Mouse (Mus musculus) kidney, postnatal 4 days (tissue): ENCODE measurements around the gene Iqca.
A peak's percentile ranks its signal among the peaks of the same experiment; 100 is the strongest.

Experiments
- DNase-seq, 2 experiments: peaks; one replicate each; pipeline ENCODE4 v3.0.0; 2021; ENCODE audit warnings: mixed read lengths in 2 of 2

Iqca gene

GRCm38 (mm10) chr1:90054991-90055390 is 98.2 kb downstream of the Iqca start:
- DNase-seq: no peak

- peak; percentile 59 to 64 for DNase-seq
Observed at GRCm38 (mm10) chr1:90051347-90051746, 101.9 kb downstream of the Iqca start.

- peak; percentile 41 to 54 for DNase-seq
Observed at GRCm38 (mm10) chr1:90050046-90050739, 103.0 kb downstream of the Iqca start.

- peak; percentile 53 to 57 for DNase-seq
Observed at GRCm38 (mm10) chr1:90028305-90028704, 124.9 kb downstream of the Iqca start.

- DNase-seq: peak; percentile 71
Observed at GRCm38 (mm10) chr1:90026945-90027344, 126.3 kb downstream of the Iqca start.

GRCm38 (mm10) chr1:90020336-90020735 is 132.9 kb downstream of the Iqca start:
- no peak for DNase-seq

GRCm38 (mm10) chr1:90018071-90018470 is 135.1 kb downstream of the Iqca start:
- no peak for DNase-seq

- no peak for DNase-seq
Observed at GRCm38 (mm10) chr1:90014446-90014845, 138.8 kb downstream of the Iqca start, which contains the start of gene Asb18. TSS of gene Asb18 (minus strand) at chr1:90014666.

GRCm38 (mm10) chr1:90013273-90013672 is 139.9 kb downstream of the Iqca start:
- DNase-seq: no peak

- peak in 1 of 2 experiments; percentile 15 for DNase-seq
Observed at GRCm38 (mm10) chr1:90012850-90013249, 140.4 kb downstream of the Iqca start.

- DNase-seq: no peak
Observed at GRCm38 (mm10) chr1:90012168-90012567, 141.0 kb downstream of the Iqca start.

- DNase-seq: no peak
Observed at GRCm38 (mm10) chr1:90010077-90010476, 143.1 kb downstream of the Iqca start.

GRCm38 (mm10) chr1:90009188-90009587 is 144.0 kb downstream of the Iqca start:
- no peak for DNase-seq

- no peak for DNase-seq
Observed at GRCm38 (mm10) chr1:90006666-90007065, 146.5 kb downstream of the Iqca start.

GRCm38 (mm10) chr1:90000981-90001380 is 152.2 kb downstream of the Iqca start:
- DNase-seq: no peak

GRCm38 (mm10) chr1:89999858-90000257 is 153.3 kb downstream of the Iqca start:
- DNase-seq: no peak

- no peak for DNase-seq
Observed at GRCm38 (mm10) chr1:89998696-89999095, 154.5 kb downstream of the Iqca start.

GRCm38 (mm10) chr1:89998076-89998475 is 155.1 kb downstream of the Iqca start:
- peak; percentile 13 to 24 for DNase-seq

GRCm38 (mm10) chr1:89992256-89992655 is 160.9 kb downstream of the Iqca start:
- peak; percentile 9 to 14 for DNase-seq
